Mouse (Mus musculus): ENCODE measurements at regions not wholly inside any gene's neighbourhood (a gene's known extent, or its start where the extent isn't known, plus 50 kb on each side); places are given as distances from the start of the nearest gene placed in this dataset.

- DNase-seq (ENCODE audit: low spot score) (no peak), ATAC-seq (ENCODE audit: low FRiP score) (no peak)
- no peak overlapping the region for H3K9ac ChIP-seq (replicated peaks; ENCODE audit: low read length, poor library complexity, severe bottlenecking)
- H3K4me1 ChIP-seq (ENCODE audit: insufficient read depth, low read length): peaks cover 6% of the 10 kb centered on the region; the same call in 1 of the 2 replicates
- no peak overlapping the region for H3K4me3 ChIP-seq (ENCODE audit: low read depth, low read length)
- H3K36me3 ChIP-seq (ENCODE audit: insufficient read depth, low read length): no peaks in the 10 kb centered on the region
- H3K9me3 ChIP-seq (ENCODE audit: low read length): no peaks in the 10 kb centered on the region
- 63% methylated on average over 7 of the region's 7 CpGs for WGBS
- no peak overlapping the region for H3K27ac ChIP-seq (ENCODE audit: low read depth, low read length)
- H3K27me3 ChIP-seq (ENCODE audit: insufficient read depth, low read length): 0 out of 2 replicates have a peak, but pooled peaks cover 8% of the 10 kb centered on the region
- TF ChIP-seq CTCF (IDR thresholded peaks at IDR 0.05): no peak
- no peak overlapping the region for H3K4me2 ChIP-seq (ENCODE audit: low read depth, low read length, poor library complexity, severe bottlenecking)
These were observed 122.1 kb upstream of the Hes1 start for GRCm38 (mm10) chr16:29942111-29942510.

GRCm38 (mm10) chr16:29943963-29944860 lies 120.0 kb upstream of the Hes1 start:
- Histone ChIP-seq H3K27ac (ENCODE audit: low read depth, low read length) (no peak overlapping the region), H3K4me3 (ENCODE audit: low read depth, low read length) (no peak overlapping the region), H3K9ac (replicated peaks; ENCODE audit: low read length, poor library complexity, severe bottlenecking) (no peak overlapping the region), H3K9me3 (ENCODE audit: low read length) (no peaks in the 10 kb centered on the region), H3K4me1 (ENCODE audit: insufficient read depth, low read length) (peaks cover 6% of the 10 kb centered on the region; the same call in 1 of the 2 replicates), H3K27me3 (ENCODE audit: insufficient read depth, low read length) (0 out of 2 replicates have a peak, but pooled peaks cover 8% of the 10 kb centered on the region), H3K4me2 (ENCODE audit: low read depth, low read length, poor library complexity, severe bottlenecking) (no peak overlapping the region), H3K36me3 (ENCODE audit: insufficient read depth, low read length) (no peaks in the 10 kb centered on the region)
- 74% methylated on average over 10 of the region's 10 CpGs for WGBS
- ATAC-seq (ENCODE audit: low FRiP score) (peak; percentile 42; the same call in 1 of the 2 replicates), DNase-seq (ENCODE audit: low spot score) (peak; percentile 60)
- TF ChIP-seq CTCF (IDR thresholded peaks at IDR 0.05): no peak

DNA sequence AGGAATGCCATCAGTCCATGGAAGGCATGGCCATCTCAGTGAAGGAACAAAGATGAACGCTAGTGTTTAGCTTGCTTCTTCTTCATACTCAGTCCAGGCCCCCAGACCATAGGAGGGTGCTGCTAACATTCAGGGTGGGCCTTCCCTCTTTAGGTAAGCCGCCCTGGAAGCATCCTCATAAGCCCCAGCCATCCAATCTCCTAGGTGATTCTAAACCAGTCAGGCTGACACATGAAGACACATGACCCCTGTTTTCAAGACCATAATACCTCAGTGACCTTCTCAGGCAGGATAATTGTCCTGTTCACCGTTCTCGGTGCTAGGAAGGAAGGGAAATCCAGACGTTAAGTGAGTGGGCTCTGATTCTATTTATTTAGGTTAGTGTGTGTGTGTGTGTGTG lies 119.2 kb upstream of the Hes1 start:
- DNase-seq (ENCODE audit: low spot score) (no peak), ATAC-seq (ENCODE audit: low FRiP score) (no peak)
- H3K9me3 ChIP-seq (ENCODE audit: low read length): no peaks in the 10 kb centered on the region
- 68% methylated on average over 5 of the region's 5 CpGs for WGBS
- H3K9ac ChIP-seq (replicated peaks; ENCODE audit: low read length, poor library complexity, severe bottlenecking): no peak overlapping the region
- no peaks in the 10 kb centered on the region for H3K36me3 ChIP-seq (ENCODE audit: insufficient read depth, low read length)
- H3K4me1 ChIP-seq (ENCODE audit: insufficient read depth, low read length): peaks cover 6% of the 10 kb centered on the region; the same call in 1 of the 2 replicates
- 0 out of 2 replicates have a peak, but pooled peaks cover 4% of the 10 kb centered on the region for H3K27me3 ChIP-seq (ENCODE audit: insufficient read depth, low read length)
- no peak overlapping the region for H3K4me3 ChIP-seq (ENCODE audit: low read depth, low read length)
- no peak overlapping the region for H3K27ac ChIP-seq (ENCODE audit: low read depth, low read length)
- H3K4me2 ChIP-seq (ENCODE audit: low read depth, low read length, poor library complexity, severe bottlenecking): no peak overlapping the region
- TF ChIP-seq CTCF (IDR thresholded peaks at IDR 0.05): no peak

GRCm38 (mm10) chr16:29945376-29945890 lies 118.8 kb upstream of the Hes1 start:
- 14% methylated on average over 9 of the region's 9 CpGs for WGBS
- Histone ChIP-seq H3K27ac (ENCODE audit: low read depth, low read length) (no peak overlapping the region), H3K9ac (replicated peaks; ENCODE audit: low read length, poor library complexity, severe bottlenecking) (0 out of 2 replicates have a peak overlapping the region, but pooled peaks have one; percentile 42), H3K4me1 (ENCODE audit: insufficient read depth, low read length) (peaks cover 6% of the 10 kb centered on the region; the same call in 1 of the 2 replicates), H3K9me3 (ENCODE audit: low read length) (no peaks in the 10 kb centered on the region), H3K36me3 (ENCODE audit: insufficient read depth, low read length) (no peaks in the 10 kb centered on the region), H3K4me3 (ENCODE audit: low read depth, low read length) (peak overlapping the region; percentile 35), H3K4me2 (ENCODE audit: low read depth, low read length, poor library complexity, severe bottlenecking) (peak overlapping the region; percentile 80), H3K27me3 (ENCODE audit: insufficient read depth, low read length) (0 out of 2 replicates have a peak, but pooled peaks cover 4% of the 10 kb centered on the region)
- no peak for TF ChIP-seq CTCF (IDR thresholded peaks at IDR 0.05)
- no peak for DNase-seq (ENCODE audit: low spot score)
- ATAC-seq (ENCODE audit: low FRiP score): no peak

DNA sequence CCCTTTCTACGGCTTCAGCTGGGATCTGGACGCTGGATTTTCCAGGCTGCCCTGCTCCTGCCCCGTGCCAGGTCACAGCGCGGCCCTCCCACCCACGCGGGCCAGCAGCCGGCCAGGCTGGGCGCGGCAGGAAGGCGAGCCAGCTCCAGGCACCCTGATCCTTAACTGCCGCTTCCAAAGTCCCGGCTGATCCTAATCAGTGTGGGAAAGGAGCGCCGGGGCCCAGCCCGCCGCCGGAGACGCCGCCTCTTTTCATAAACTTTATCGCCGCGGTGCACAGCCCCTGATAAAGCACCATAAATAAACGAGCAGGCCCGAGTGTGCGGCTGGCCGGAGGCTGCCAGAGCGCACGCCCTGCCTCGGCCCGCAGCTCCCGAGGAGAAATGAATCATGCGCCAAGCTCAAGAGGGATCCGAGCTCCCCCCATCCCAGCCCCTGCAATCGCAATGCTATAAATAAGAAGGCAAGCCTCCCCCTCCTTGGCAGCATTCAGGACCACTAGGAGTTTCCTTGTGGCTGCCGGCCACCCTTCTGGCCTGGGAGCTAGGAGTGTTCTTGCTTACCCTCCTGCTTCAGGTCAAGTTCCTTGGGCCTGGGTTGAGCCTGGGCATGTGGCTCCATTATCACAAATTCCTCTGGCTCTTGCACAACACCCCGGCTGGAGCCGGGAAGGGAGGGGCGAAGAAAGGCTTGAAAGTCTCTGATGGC lies 118.1 kb upstream of the Hes1 start:
- Histone ChIP-seq H3K9me3 (ENCODE audit: low read length) (no peaks in the 10 kb centered on the region), H3K9ac (replicated peaks; ENCODE audit: low read length, poor library complexity, severe bottlenecking) (0 out of 2 replicates have a peak overlapping the region, but pooled peaks have one; percentile 42), H3K36me3 (ENCODE audit: insufficient read depth, low read length) (no peaks in the 10 kb centered on the region), H3K27ac (ENCODE audit: low read depth, low read length) (no peak overlapping the region), H3K4me2 (ENCODE audit: low read depth, low read length, poor library complexity, severe bottlenecking) (peak overlapping the region; percentile 80), H3K27me3 (ENCODE audit: insufficient read depth, low read length) (0 out of 2 replicates have a peak, but pooled peaks cover 4% of the 10 kb centered on the region), H3K4me3 (ENCODE audit: low read depth, low read length) (peak overlapping the region; percentile 35), H3K4me1 (ENCODE audit: insufficient read depth, low read length) (peaks cover 6% of the 10 kb centered on the region; the same call in 1 of the 2 replicates)
- ATAC-seq (ENCODE audit: low FRiP score) (peak; percentile 55; the same call in 1 of the 2 replicates), DNase-seq (ENCODE audit: low spot score) (peak; percentile 46)
- WGBS: 3% methylated on average over 39 of the region's 39 CpGs
- TF ChIP-seq CTCF (IDR thresholded peaks at IDR 0.05): no peak

All from midbrain, postnatal 0 days (tissue).